In genomic region chr6:98704887-98705622, GRCm38 (mm10) we compare ENCODE assay signal across 26 mouse cellular contexts.
DNase-seq lines count a peak whose midpoint lies in the region; ATAC-seq and TF ChIP-seq lines count a peak whose summit lies in the region.
"Had no signal": no experiment of that assay in that cellular context is flagged by ENCODE, and none has a peak within 500 bp of the region (broad histone marks: within the 10 kb centered on the region; RNA-seq: fewer than 3 reads in every experiment).

No protein-coding gene starts in this region.

- 70% methylated on average over 14 of the region's 14 CpGs for WGBS in midbrain, embryonic 12.5 days
- WGBS in midbrain, postnatal 0 days: 78% methylated on average over 14 of the region's 14 CpGs
- 20% methylated on average over 14 of the region's 14 CpGs for WGBS in liver, adult 2 months
- 39% methylated on average over 14 of the region's 14 CpGs for WGBS in liver, embryonic 14.5 days (ENCODE audit: insufficient replicate concordance)
- WGBS in stomach, postnatal 0 days: 44% methylated on average over 14 of the region's 14 CpGs

- no peaks in the 10 kb centered on the region for H3K4me1 ChIP-seq in midbrain, embryonic 12.5 days
- H3K4me1 ChIP-seq in midbrain, postnatal 0 days (ENCODE audit: insufficient read depth, low read length): no peaks in the 10 kb centered on the region
- H3K4me1 ChIP-seq in liver, adult 2 months (ENCODE audit: control insufficient read depth, insufficient read depth, low read length): no peaks in the 10 kb centered on the region
- peaks cover 0 to 2% of the 10 kb centered on the region in 2 experiments; a peak in 1 of 4 replicates for H3K4me1 ChIP-seq in liver, embryonic 14.5 days (replicated peaks; ENCODE audit: control insufficient read depth in 2 of 2, insufficient read depth in 2 of 2, low read length in 1 of 2)
- H3K4me1 ChIP-seq in stomach, postnatal 0 days (replicated peaks; ENCODE audit: control insufficient read depth, insufficient read depth): no peaks in the 10 kb centered on the region
- H3K4me1 ChIP-seq: embryonic facial prominence, embryonic 15.5 days; forebrain, embryonic 12.5 days; heart, embryonic 10.5 days; hindbrain, embryonic 13.5 days; kidney, embryonic 15.5 days; limb, embryonic 12.5 days had no signal

- no peaks in the 10 kb centered on the region for H3K27me3 ChIP-seq in midbrain, embryonic 12.5 days
- no peaks in the 10 kb centered on the region for H3K27me3 ChIP-seq in midbrain, postnatal 0 days (ENCODE audit: insufficient read depth, low read length)
- no peaks in the 10 kb centered on the region for H3K27me3 ChIP-seq in liver, adult 2 months (ENCODE audit: control insufficient read depth, insufficient read depth, low read length)
- H3K27me3 ChIP-seq in liver, embryonic 14.5 days (ENCODE audit: control insufficient read depth, insufficient read depth, low read length): no peaks in the 10 kb centered on the region
- no peaks in the 10 kb centered on the region for H3K27me3 ChIP-seq in stomach, postnatal 0 days (ENCODE audit: control insufficient read depth, insufficient read depth, low read length)
- H3K27me3 ChIP-seq: embryonic facial prominence, embryonic 15.5 days; forebrain, embryonic 12.5 days; hindbrain, embryonic 13.5 days; kidney, embryonic 15.5 days; limb, embryonic 12.5 days had no signal

- no peaks in the 10 kb centered on the region for H3K9me3 ChIP-seq in midbrain, embryonic 12.5 days
- H3K9me3 ChIP-seq in midbrain, postnatal 0 days (ENCODE audit: low read length): no peaks in the 10 kb centered on the region
- H3K9me3 ChIP-seq in liver, embryonic 14.5 days (ENCODE audit: control insufficient read depth, low read length): no peaks in the 10 kb centered on the region
- no peaks in the 10 kb centered on the region for H3K9me3 ChIP-seq in stomach, postnatal 0 days (ENCODE audit: control insufficient read depth, low read length)
- H3K9me3 ChIP-seq: embryonic facial prominence, embryonic 15.5 days; forebrain, embryonic 12.5 days; heart, embryonic 10.5 days; hindbrain, embryonic 13.5 days; kidney, embryonic 15.5 days; limb, embryonic 12.5 days had no signal

- peak overlapping the region; percentile 42; the same call in 1 of the 2 replicates for H3K27ac ChIP-seq in midbrain, embryonic 12.5 days (replicated peaks)
- no peak overlapping the region for H3K27ac ChIP-seq in midbrain, postnatal 0 days (ENCODE audit: low read depth, low read length)
- H3K27ac ChIP-seq in liver, adult 2 months (replicated peaks; ENCODE audit: insufficient read depth, low read depth, low read length): no peak overlapping the region
- H3K27ac ChIP-seq in liver, embryonic 14.5 days: no peak overlapping the region
- H3K27ac ChIP-seq in stomach, postnatal 0 days (replicated peaks): no peak overlapping the region
- H3K27ac ChIP-seq: embryonic facial prominence, embryonic 15.5 days; forebrain, embryonic 12.5 days; heart, embryonic 10.5 days; hindbrain, embryonic 13.5 days; kidney, embryonic 15.5 days; limb, embryonic 12.5 days; macrophage had no signal

- DNase-seq in midbrain, postnatal 0 days (ENCODE audit: low spot score): no peak
- DNase-seq in liver, adult 2 months (ENCODE audit: extremely low read depth, low read depth, low spot score): peak; percentile 4
- DNase-seq in liver, embryonic 14.5 days (ENCODE audit: low read depth in 3 of 3, low spot score in 3 of 3): peak in 2 of 3 experiments; percentile 7 to 10
- peak; percentile 20 for DNase-seq in stomach, postnatal 0 days (ENCODE audit: low spot score)
- DNase-seq in left cerebral cortex, postnatal 36 days (ENCODE audit: low spot score in 2 of 2): no peak
- no peak for DNase-seq in retina, postnatal 1 day
- DNase-seq: adrenal gland, postnatal 14 days; cerebellum, adult 11 months; cerebellum, adult 9-10 months; forebrain, postnatal 0 days; heart, postnatal 36 days; kidney, adult 18-20 months; kidney, postnatal 25 days; lung, adult 2 months; lung, postnatal 10 days; right cerebral cortex, postnatal 14 days; spleen, adult 18-20 months had no signal

- no peak overlapping the region for H3K4me3 ChIP-seq in midbrain, embryonic 12.5 days
- no peak overlapping the region for H3K4me3 ChIP-seq in midbrain, postnatal 0 days (ENCODE audit: low read depth, low read length)
- no peak overlapping the region for H3K4me3 ChIP-seq in liver, adult 2 months (ENCODE audit: insufficient read depth, low read depth, low read length)
- no peak overlapping the region for H3K4me3 ChIP-seq in liver, embryonic 14.5 days (ENCODE audit: insufficient read depth in 1 of 2, low read depth in 2 of 2, low read length in 2 of 2)
- H3K4me3 ChIP-seq in stomach, postnatal 0 days (ENCODE audit: low read depth, low read length): no peak overlapping the region
- H3K4me3 ChIP-seq: embryonic facial prominence, embryonic 15.5 days; forebrain, embryonic 12.5 days; heart, embryonic 10.5 days; hindbrain, embryonic 13.5 days; kidney, embryonic 15.5 days; limb, embryonic 12.5 days had no signal

- no peak overlapping the region for H3K4me2 ChIP-seq in midbrain, embryonic 12.5 days (replicated peaks)
- no peak overlapping the region for H3K4me2 ChIP-seq in midbrain, postnatal 0 days (ENCODE audit: low read depth, low read length, poor library complexity, severe bottlenecking)
- H3K4me2 ChIP-seq in liver, embryonic 14.5 days (ENCODE audit: low read depth): peak overlapping the region; percentile 8; the same call in 1 of the 2 replicates
- no peak overlapping the region; the same call in 1 of the 2 replicates for H3K4me2 ChIP-seq in stomach, postnatal 0 days (replicated peaks; ENCODE audit: low read depth)
- H3K4me2 ChIP-seq: embryonic facial prominence, embryonic 15.5 days; forebrain, embryonic 12.5 days; hindbrain, embryonic 13.5 days; kidney, embryonic 15.5 days; limb, embryonic 12.5 days had no signal

- ATAC-seq in midbrain, embryonic 12.5 days (ENCODE audit: low FRiP score, low read depth): no peak
- no peak for ATAC-seq in midbrain, postnatal 0 days (ENCODE audit: low FRiP score)
- ATAC-seq in liver, embryonic 14.5 days (ENCODE audit: insufficient read depth): peak; percentile 72
- ATAC-seq in stomach, postnatal 0 days (ENCODE audit: low FRiP score, low TSS enrichment): 0 out of 2 replicates have a peak, but pooled peaks have one; percentile 49
- ATAC-seq: CD4-positive, CD25-positive, alpha-beta regulatory T cell, adult 4 months; forebrain, postnatal 0 days had no signal

- no peak for TF ChIP-seq POLR2A in liver, adult 2 months (IDR thresholded peaks at IDR 0.05; ENCODE audit: extremely low read depth, insufficient read depth, low read length)

- no peaks in the 10 kb centered on the region for H3K36me3 ChIP-seq in midbrain, embryonic 12.5 days
- no peaks in the 10 kb centered on the region for H3K36me3 ChIP-seq in midbrain, postnatal 0 days (ENCODE audit: insufficient read depth, low read length)
- no peaks in the 10 kb centered on the region for H3K36me3 ChIP-seq in liver, adult 2 months (ENCODE audit: control insufficient read depth, insufficient read depth, low read length)
- H3K36me3 ChIP-seq in liver, embryonic 14.5 days (replicated peaks; ENCODE audit: control insufficient read depth, insufficient read depth, low read depth): no peaks in the 10 kb centered on the region
- no peaks in the 10 kb centered on the region for H3K36me3 ChIP-seq in stomach, postnatal 0 days (ENCODE audit: control insufficient read depth, insufficient read depth, low read length)
- H3K36me3 ChIP-seq: embryonic facial prominence, embryonic 15.5 days; forebrain, embryonic 12.5 days; heart, embryonic 10.5 days; hindbrain, embryonic 13.5 days; kidney, embryonic 15.5 days; limb, embryonic 12.5 days had no signal

- no peak for TF ChIP-seq CTCF in midbrain, postnatal 0 days (IDR thresholded peaks at IDR 0.05)
- TF ChIP-seq CTCF in liver, adult 2 months (IDR thresholded peaks at IDR 0.05; ENCODE audit: low read depth, low read length): no peak
- no peak for TF ChIP-seq CTCF in liver, embryonic 14.5 days (IDR thresholded peaks at IDR 0.05; ENCODE audit: low read depth)
- TF ChIP-seq CTCF in stomach, postnatal 0 days (IDR thresholded peaks at IDR 0.05; ENCODE audit: low read depth): no peak

- no peaks in the 10 kb centered on the region for H3K79me2 ChIP-seq in liver, adult 2 months (ENCODE audit: control insufficient read depth, insufficient read depth, low read length)

- TF ChIP-seq EP300 in liver, embryonic 14.5 days (IDR thresholded peaks at IDR 0.05; ENCODE audit: low read depth): no peak
- TF ChIP-seq EP300 in stomach, postnatal 0 days (optimal IDR thresholded peaks at IDR 0.05): no peak

- intact Hi-C loops in left cerebral cortex, postnatal 36 days (cut with DNase I): no loop called here

- no peak overlapping the region for H3K9ac ChIP-seq in midbrain, embryonic 12.5 days (replicated peaks)
- no peak overlapping the region for H3K9ac ChIP-seq in midbrain, postnatal 0 days (replicated peaks; ENCODE audit: low read length, poor library complexity, severe bottlenecking)
- H3K9ac ChIP-seq in liver, adult 2 months (ENCODE audit: low read depth, low read length): no peak overlapping the region
- no peak overlapping the region for H3K9ac ChIP-seq in liver, embryonic 14.5 days (replicated peaks)
- H3K9ac ChIP-seq in stomach, postnatal 0 days (ENCODE audit: low read length): no peak overlapping the region
- H3K9ac ChIP-seq: embryonic facial prominence, embryonic 15.5 days; forebrain, embryonic 12.5 days; forebrain, postnatal 0 days; hindbrain, embryonic 13.5 days; kidney, embryonic 15.5 days; limb, embryonic 12.5 days had no signal

Comparison
In these comparisons a context has a peak if more than half of its experiments do, and no peak if none do; other contexts are left out.
1. ATAC-seq: peak in liver, embryonic 14.5 days (single experiment) and stomach, postnatal 0 days (single experiment); none in midbrain, embryonic 12.5 days (single experiment) and midbrain, postnatal 0 days (single experiment).
2. DNase-seq: peak in liver, adult 2 months (single experiment), liver, embryonic 14.5 days (2 of 3) and stomach, postnatal 0 days (single experiment); none in midbrain, postnatal 0 days (single experiment), left cerebral cortex, postnatal 36 days (0 of 2) and retina, postnatal 1 day (single experiment).